Mouse (Mus musculus) heart, adult 2 months (tissue): Measurements from ENCODE around the gene Exoc3l4.

ENCODE experiments used
- CTCF ChIP-seq: fragments of 200-600 bp; IDR thresholded peaks from 2 replicates; pipeline ENCODE4 v1.8.1; 2022; ENCODE audit warnings: antibody characterized with exemption, mild to moderate bottlenecking, moderate library complexity
- EP300 ChIP-seq: fragments of 200-500 bp; IDR thresholded peaks from 2 replicates; pipeline ENCODE4 v1.6.1; 2011; ENCODE audit warnings: low read depth, low read length, control low read depth; ENCODE audit not compliant: insufficient read depth
- POLR2A ChIP-seq: fragments of 200-500 bp; IDR thresholded peaks from 2 replicates; pipeline ENCODE4 v1.6.1; 2011; ENCODE audit warnings: mild to moderate bottlenecking, low read depth, low read length, control low read depth; ENCODE audit not compliant: insufficient read depth

- TF ChIP-seq CTCF: peak; percentile 75
- no peak for TF ChIP-seq EP300
- TF ChIP-seq POLR2A: no peak
Observed at GRCm38 (mm10) chr12:111479917-111480316, 63.1 kb downstream of the Exoc3l4 start.
